In the genomic region with DNA sequence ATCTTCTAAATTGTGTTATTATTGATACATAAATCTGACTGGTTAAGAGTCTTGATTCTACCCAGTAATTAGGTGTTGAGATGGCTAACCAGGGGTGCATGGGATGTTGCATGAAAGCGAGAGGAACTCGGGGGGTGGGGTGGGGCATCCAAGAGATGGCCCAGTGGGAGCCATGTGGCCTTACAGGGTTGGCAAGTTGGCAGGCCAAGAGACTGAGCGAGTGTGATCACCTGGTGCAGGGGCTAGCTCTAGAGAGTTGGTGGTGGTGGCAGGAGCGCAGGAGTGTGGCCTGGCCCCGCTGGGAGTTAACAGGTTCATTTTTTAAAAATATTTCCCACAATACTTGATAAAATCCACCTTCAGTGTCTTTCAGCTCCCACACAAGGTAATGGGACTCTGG, we compare ENCODE assay signal across 16 mouse cellular contexts. TPM values are rescaled to one million over a fixed set of nuclear protein-coding genes. Genes with fewer than 3 reads are reported as not detected.
A peak's percentile ranks its signal among the peaks of the same experiment; 100 is the strongest.
DNase-seq lines count a peak whose midpoint lies in the region; ATAC-seq and TF ChIP-seq lines count a peak whose summit lies in the region.
"Had no signal": no experiment of that assay in that cellular context is flagged by ENCODE, and none has a peak within 500 bp of the region (broad histone marks: within the 10 kb centered on the region; RNA-seq: fewer than 3 reads in every experiment).

No protein-coding gene starts in this region.

- no peak overlapping the region for H3K9ac ChIP-seq in forebrain, embryonic 11.5 days (ENCODE audit: low read length)
- H3K9ac ChIP-seq in stomach, embryonic 16.5 days (ENCODE audit: low read length), result no peak overlapping the region
- H3K9ac ChIP-seq in stomach, postnatal 0 days (ENCODE audit: low read length), result no peak overlapping the region
- no peak overlapping the region for H3K9ac ChIP-seq in limb, embryonic 15.5 days
- H3K9ac ChIP-seq in neural tube, embryonic 15.5 days (replicated peaks), result no peak overlapping the region
- H3K9ac ChIP-seq: liver, embryonic 14.5 days had no signal

- peaks cover 52% of the 10 kb centered on the region for H3K36me3 ChIP-seq in forebrain, embryonic 10.5 days (replicated peaks)
- H3K36me3 ChIP-seq in forebrain, embryonic 11.5 days (ENCODE audit: control insufficient read depth, insufficient read depth, low read length), result no peaks in the 10 kb centered on the region; the same call in 1 of the 2 replicates
- H3K36me3 ChIP-seq in stomach, embryonic 16.5 days (ENCODE audit: control insufficient read depth, insufficient read depth, low read length), result no peaks in the 10 kb centered on the region
- no peaks in the 10 kb centered on the region for H3K36me3 ChIP-seq in stomach, postnatal 0 days (ENCODE audit: control insufficient read depth, insufficient read depth, low read length)
- H3K36me3 ChIP-seq in limb, embryonic 15.5 days, result peaks cover 9% of the 10 kb centered on the region; the same call in 1 of the 2 replicates
- peaks cover 21% of the 10 kb centered on the region for H3K36me3 ChIP-seq in neural tube, embryonic 15.5 days

- no peak overlapping the region for H3K4me3 ChIP-seq in forebrain, embryonic 10.5 days
- H3K4me3 ChIP-seq in forebrain, embryonic 11.5 days (ENCODE audit: low read depth, low read length), result no peak overlapping the region
- no peak overlapping the region for H3K4me3 ChIP-seq in stomach, embryonic 16.5 days (replicated peaks; ENCODE audit: low read length)
- H3K4me3 ChIP-seq in stomach, postnatal 0 days (ENCODE audit: low read depth, low read length), result no peak overlapping the region
- no peak overlapping the region for H3K4me3 ChIP-seq in limb, embryonic 15.5 days
- H3K4me3 ChIP-seq in neural tube, embryonic 15.5 days (replicated peaks), result no peak overlapping the region

- H3K27ac ChIP-seq in forebrain, embryonic 10.5 days, result peak overlapping the region; percentile 63
- H3K27ac ChIP-seq in forebrain, embryonic 11.5 days (ENCODE audit: low read depth, low read length), result no peak overlapping the region
- peak overlapping the region; percentile 3; the same call in 1 of the 2 replicates for H3K27ac ChIP-seq in stomach, embryonic 16.5 days (ENCODE audit: low read length)
- H3K27ac ChIP-seq in stomach, postnatal 0 days (replicated peaks), result no peak overlapping the region
- 0 out of 2 replicates have a peak overlapping the region, but pooled peaks have one; percentile 18 for H3K27ac ChIP-seq in limb, embryonic 15.5 days
- H3K27ac ChIP-seq in neural tube, embryonic 15.5 days (replicated peaks), result no peak overlapping the region
- H3K27ac ChIP-seq: liver, embryonic 14.5 days had no signal

- ATAC-seq in forebrain, embryonic 11.5 days (replicated peaks; ENCODE audit: low FRiP score), result no peak; the same call in 1 of the 2 replicates
- ATAC-seq in stomach, embryonic 16.5 days (ENCODE audit: insufficient read depth, low FRiP score), result no peak; the same call in 1 of the 2 replicates
- ATAC-seq in stomach, postnatal 0 days (ENCODE audit: low FRiP score, low TSS enrichment), result no peak
- ATAC-seq in limb, embryonic 15.5 days (ENCODE audit: insufficient number of reproducible peaks, low FRiP score, low TSS enrichment, low read depth), result no peak
- 0 out of 2 replicates have a peak, but pooled peaks have one; percentile 13 for ATAC-seq in neural tube, embryonic 15.5 days (ENCODE audit: low FRiP score)

- 81% methylated on average over 5 of the region's 5 CpGs for WGBS in forebrain, embryonic 10.5 days
- WGBS in forebrain, embryonic 11.5 days, result 84% methylated on average over 5 of the region's 5 CpGs
- WGBS in stomach, embryonic 16.5 days, result 78% methylated on average over 5 of the region's 5 CpGs
- 95% methylated on average over 5 of the region's 5 CpGs for WGBS in stomach, postnatal 0 days
- WGBS in limb, embryonic 15.5 days, result 84% methylated on average over 5 of the region's 5 CpGs
- 85% methylated on average over 5 of the region's 5 CpGs for WGBS in neural tube, embryonic 15.5 days

- peaks cover 5% of the 10 kb centered on the region for H3K4me1 ChIP-seq in forebrain, embryonic 10.5 days
- no peaks in the 10 kb centered on the region for H3K4me1 ChIP-seq in forebrain, embryonic 11.5 days (replicated peaks; ENCODE audit: control insufficient read depth, insufficient read depth, low read length)
- H3K4me1 ChIP-seq in stomach, embryonic 16.5 days (ENCODE audit: control insufficient read depth, insufficient read depth, low read length), result no peaks in the 10 kb centered on the region
- H3K4me1 ChIP-seq in stomach, postnatal 0 days (replicated peaks; ENCODE audit: control insufficient read depth, insufficient read depth), result no peaks in the 10 kb centered on the region
- H3K4me1 ChIP-seq in limb, embryonic 15.5 days, result peaks cover 5% of the 10 kb centered on the region
- no peaks in the 10 kb centered on the region for H3K4me1 ChIP-seq in neural tube, embryonic 15.5 days

- no peaks in the 10 kb centered on the region for H3K27me3 ChIP-seq in forebrain, embryonic 10.5 days (ENCODE audit: poor library complexity, severe bottlenecking)
- no peaks in the 10 kb centered on the region for H3K27me3 ChIP-seq in forebrain, embryonic 11.5 days (ENCODE audit: control insufficient read depth, insufficient read depth, low read length)
- H3K27me3 ChIP-seq in stomach, embryonic 16.5 days (ENCODE audit: control insufficient read depth, insufficient read depth, low read length), result no peaks in the 10 kb centered on the region
- no peaks in the 10 kb centered on the region for H3K27me3 ChIP-seq in stomach, postnatal 0 days (ENCODE audit: control insufficient read depth, insufficient read depth, low read length)
- H3K27me3 ChIP-seq in limb, embryonic 15.5 days, result no peaks in the 10 kb centered on the region
- no peaks in the 10 kb centered on the region for H3K27me3 ChIP-seq in neural tube, embryonic 15.5 days (replicated peaks)

- no peak for TF ChIP-seq EP300 in stomach, postnatal 0 days (optimal IDR thresholded peaks at IDR 0.05)

- TF ChIP-seq CTCF in stomach, postnatal 0 days (IDR thresholded peaks at IDR 0.05; ENCODE audit: low read depth), result no peak

- H3K4me2 ChIP-seq in forebrain, embryonic 11.5 days (ENCODE audit: low read depth, low read length, severe bottlenecking), result no peak overlapping the region
- H3K4me2 ChIP-seq in stomach, embryonic 16.5 days (ENCODE audit: low read depth, low read length), result no peak overlapping the region
- H3K4me2 ChIP-seq in stomach, postnatal 0 days (replicated peaks; ENCODE audit: low read depth), result no peak overlapping the region
- no peak overlapping the region for H3K4me2 ChIP-seq in limb, embryonic 15.5 days
- no peak overlapping the region for H3K4me2 ChIP-seq in neural tube, embryonic 15.5 days

- no peak for DNase-seq in forebrain, embryonic 10.5 days (ENCODE audit: extremely low spot score, low spot score)
- no peak for DNase-seq in forebrain, embryonic 11.5 days (ENCODE audit: low spot score)
- DNase-seq in stomach, postnatal 0 days (ENCODE audit: low spot score), result no peak
- DNase-seq in lung, postnatal 36 days, result no peak
- no peak for DNase-seq in frontal cortex, postnatal 25 days (ENCODE audit: low spot score in 2 of 2)
- DNase-seq: adrenal gland, postnatal 10 days; cerebellum, adult 9-10 months; gastrocnemius, postnatal 14 days; heart, postnatal 10 days; kidney, adult 11 months; kidney, postnatal 36 days had no signal

- H3K9me3 ChIP-seq in forebrain, embryonic 10.5 days, result no peaks in the 10 kb centered on the region
- H3K9me3 ChIP-seq in forebrain, embryonic 11.5 days (ENCODE audit: control insufficient read depth, low read length), result no peaks in the 10 kb centered on the region
- H3K9me3 ChIP-seq in stomach, embryonic 16.5 days (replicated peaks; ENCODE audit: control insufficient read depth, low read length), result no peaks in the 10 kb centered on the region
- H3K9me3 ChIP-seq in stomach, postnatal 0 days (ENCODE audit: control insufficient read depth, low read length), result no peaks in the 10 kb centered on the region
- no peaks in the 10 kb centered on the region for H3K9me3 ChIP-seq in limb, embryonic 15.5 days
- no peaks in the 10 kb centered on the region for H3K9me3 ChIP-seq in neural tube, embryonic 15.5 days (replicated peaks)

RNA-seq across cellular contexts. Expression of a gene that starts 12.4 kb away (rescaled TPM):
- polyA plus RNA-seq in forebrain, embryonic 10.5 days (2016; fragmentation: Nextera tagmentation; extraction: Ambion mirVana), result 1.3 and 2.7 TPM in 2 replicates
- 1.8 and 2.3 TPM in 2 replicates for polyA plus RNA-seq in forebrain, embryonic 11.5 days (2014; fragmentation: Nextera tagmentation; extraction: Ambion mirVana)
- polyA plus RNA-seq in stomach, embryonic 16.5 days (2015; fragmentation: Nextera tagmentation; extraction: Ambion mirVana), result 0.42 and 1.1 TPM in 2 replicates
- 0.45 and 0.63 TPM in 2 replicates for polyA plus RNA-seq in stomach, postnatal 0 days (2015; fragmentation: Nextera tagmentation; extraction: Ambion mirVana)
- 1.6 and 2.2 TPM in 2 replicates for polyA plus RNA-seq in limb, embryonic 15.5 days (2015; fragmentation: Nextera tagmentation; extraction: Ambion mirVana)
- 1.0 and 1.5 TPM in 2 replicates for polyA plus RNA-seq in neural tube, embryonic 15.5 days (2015; fragmentation: Nextera tagmentation; extraction: Ambion mirVana)

RNA-seq across cellular contexts. Expression of a gene that starts 17.8 kb away (rescaled TPM):
- polyA plus RNA-seq in forebrain, embryonic 10.5 days (2016; fragmentation: Nextera tagmentation; extraction: Ambion mirVana), result 533 and 536 TPM in 2 replicates
- 497 and 535 TPM in 2 replicates for polyA plus RNA-seq in forebrain, embryonic 11.5 days (2014; fragmentation: Nextera tagmentation; extraction: Ambion mirVana)
- 347 and 392 TPM in 2 replicates for polyA plus RNA-seq in stomach, embryonic 16.5 days (2015; fragmentation: Nextera tagmentation; extraction: Ambion mirVana)
- polyA plus RNA-seq in stomach, postnatal 0 days (2015; fragmentation: Nextera tagmentation; extraction: Ambion mirVana), result 225 and 240 TPM in 2 replicates
- 354 and 369 TPM in 2 replicates for polyA plus RNA-seq in limb, embryonic 15.5 days (2015; fragmentation: Nextera tagmentation; extraction: Ambion mirVana)
- 348 and 362 TPM in 2 replicates for polyA plus RNA-seq in neural tube, embryonic 15.5 days (2015; fragmentation: Nextera tagmentation; extraction: Ambion mirVana)

RNA-seq across cellular contexts. Expression of a gene that starts 18.5 kb away (rescaled TPM):
- polyA plus RNA-seq in forebrain, embryonic 10.5 days (2016; fragmentation: Nextera tagmentation; extraction: Ambion mirVana), result 199 and 207 TPM in 2 replicates
- 172 and 187 TPM in 2 replicates for polyA plus RNA-seq in forebrain, embryonic 11.5 days (2014; fragmentation: Nextera tagmentation; extraction: Ambion mirVana)
- 120 and 141 TPM in 2 replicates for polyA plus RNA-seq in stomach, embryonic 16.5 days (2015; fragmentation: Nextera tagmentation; extraction: Ambion mirVana)
- 93.7 and 101 TPM in 2 replicates for polyA plus RNA-seq in stomach, postnatal 0 days (2015; fragmentation: Nextera tagmentation; extraction: Ambion mirVana)
- 132 and 136 TPM in 2 replicates for polyA plus RNA-seq in limb, embryonic 15.5 days (2015; fragmentation: Nextera tagmentation; extraction: Ambion mirVana)
- polyA plus RNA-seq in neural tube, embryonic 15.5 days (2015; fragmentation: Nextera tagmentation; extraction: Ambion mirVana), result 136 and 146 TPM in 2 replicates

RNA-seq across cellular contexts. Expression of a gene that starts 21.8 kb away (rescaled TPM):
- polyA plus RNA-seq in forebrain, embryonic 10.5 days (2016; fragmentation: Nextera tagmentation; extraction: Ambion mirVana), result not detected in 2 replicates
- not detected in 2 replicates for polyA plus RNA-seq in forebrain, embryonic 11.5 days (2014; fragmentation: Nextera tagmentation; extraction: Ambion mirVana)
- 0.09 TPM in 1 of 2 replicates, not detected in the other for polyA plus RNA-seq in stomach, embryonic 16.5 days (2015; fragmentation: Nextera tagmentation; extraction: Ambion mirVana)
- polyA plus RNA-seq in stomach, postnatal 0 days (2015; fragmentation: Nextera tagmentation; extraction: Ambion mirVana), result not detected in 2 replicates
- 0.17 and 0.29 TPM in 2 replicates for polyA plus RNA-seq in limb, embryonic 15.5 days (2015; fragmentation: Nextera tagmentation; extraction: Ambion mirVana)
- not detected in 2 replicates for polyA plus RNA-seq in neural tube, embryonic 15.5 days (2015; fragmentation: Nextera tagmentation; extraction: Ambion mirVana)
- polyA plus RNA-seq: limb, embryonic 11.5 days; liver, embryonic 14.5 days had no signal

RNA-seq across cellular contexts. Expression of a gene that starts 29.7 kb away (rescaled TPM):
- 0.49 and 0.51 TPM in 2 replicates for polyA plus RNA-seq in forebrain, embryonic 10.5 days (2016; fragmentation: Nextera tagmentation; extraction: Ambion mirVana)
- polyA plus RNA-seq in forebrain, embryonic 11.5 days (2014; fragmentation: Nextera tagmentation; extraction: Ambion mirVana), result 0.29 TPM in 1 of 2 replicates, not detected in the other
- polyA plus RNA-seq in stomach, embryonic 16.5 days (2015; fragmentation: Nextera tagmentation; extraction: Ambion mirVana), result 0.84 and 0.89 TPM in 2 replicates
- polyA plus RNA-seq in stomach, postnatal 0 days (2015; fragmentation: Nextera tagmentation; extraction: Ambion mirVana), result 0.12 and 0.21 TPM in 2 replicates
- 0.92 and 1.5 TPM in 2 replicates for polyA plus RNA-seq in limb, embryonic 15.5 days (2015; fragmentation: Nextera tagmentation; extraction: Ambion mirVana)
- polyA plus RNA-seq in neural tube, embryonic 15.5 days (2015; fragmentation: Nextera tagmentation; extraction: Ambion mirVana), result 0.44 and 0.52 TPM in 2 replicates

Comparison
In these comparisons a context has a peak if more than half of its experiments do, and no peak if none do; other contexts are left out.
1. H3K27ac ChIP-seq: peak in forebrain, embryonic 10.5 days (single experiment), stomach, embryonic 16.5 days (single experiment) and limb, embryonic 15.5 days (single experiment); none in forebrain, embryonic 11.5 days (single experiment), stomach, postnatal 0 days (single experiment) and neural tube, embryonic 15.5 days (single experiment).